8 mouse cellular contexts compared by ENCODE assay signal in the genomic region with DNA sequence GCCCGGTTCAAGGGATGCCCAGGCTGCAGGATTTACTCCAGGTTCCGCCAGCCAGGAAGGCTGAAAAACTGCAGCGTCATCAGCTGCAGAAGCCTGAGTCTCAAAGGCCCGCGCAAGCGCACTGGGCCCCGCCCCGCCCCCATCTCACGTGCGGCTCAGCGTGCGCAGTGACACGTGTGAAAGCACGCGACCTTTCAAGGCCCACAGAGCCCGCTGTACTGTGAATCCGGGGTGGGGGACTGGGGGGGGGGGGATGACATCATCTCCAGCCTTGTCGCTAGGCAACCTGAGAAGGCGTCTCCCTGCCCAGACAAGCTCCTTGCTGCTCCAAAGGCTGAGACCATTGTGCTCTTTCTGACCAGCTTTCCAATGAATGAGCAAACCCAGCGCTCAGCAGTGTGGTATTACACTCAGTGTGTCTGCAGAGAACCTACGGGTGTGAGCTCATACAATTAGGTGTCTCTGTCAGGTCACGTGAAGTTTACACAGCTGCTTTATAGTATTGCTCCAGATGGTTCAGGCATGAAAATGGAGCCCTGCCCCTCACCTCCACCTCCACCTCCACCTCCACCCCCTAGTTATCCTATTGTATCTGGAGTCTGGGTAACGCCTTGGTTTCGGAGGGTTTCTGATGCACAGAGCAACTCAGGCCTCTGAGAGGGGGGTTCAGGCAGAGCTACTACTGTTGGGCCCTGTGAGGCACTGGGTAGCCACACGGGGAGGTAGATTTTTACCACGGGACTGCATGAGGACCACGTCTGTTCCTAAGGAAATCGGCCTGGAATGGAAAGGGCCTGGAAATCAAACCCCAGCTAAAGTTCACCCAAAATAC. TPM values are rescaled to one million over a fixed set of nuclear protein-coding genes. Genes with fewer than 3 reads are reported as not detected.
DNase-seq lines count a peak whose midpoint lies in the region; ATAC-seq lines count a peak whose summit lies in the region.

No protein-coding gene starts in this region.

- ATAC-seq in heart, embryonic 15.5 days (replicated peaks; ENCODE audit: insufficient number of reproducible peaks, insufficient read depth, low FRiP score, low read depth): peak; percentile 86
- ATAC-seq in liver, embryonic 12.5 days: peak; percentile 72
- ATAC-seq in stomach, embryonic 14.5 days (ENCODE audit: insufficient number of reproducible peaks, insufficient read depth, low FRiP score, low read depth): peak; percentile 94

- H3K9me3 ChIP-seq in forebrain, embryonic 10.5 days: no peaks in the 10 kb centered on the region
- H3K9me3 ChIP-seq in heart, embryonic 15.5 days (replicated peaks): no peaks in the 10 kb centered on the region
- no peaks in the 10 kb centered on the region for H3K9me3 ChIP-seq in liver, embryonic 12.5 days (replicated peaks)
- H3K9me3 ChIP-seq in stomach, embryonic 14.5 days (ENCODE audit: control insufficient read depth, low read depth, low read length): no peaks in the 10 kb centered on the region

- no peak overlapping the region for H3K9ac ChIP-seq in heart, embryonic 15.5 days
- no peak overlapping the region for H3K9ac ChIP-seq in liver, embryonic 12.5 days
- H3K9ac ChIP-seq in stomach, embryonic 14.5 days (replicated peaks; ENCODE audit: low read depth, low read length): no peak overlapping the region

- peaks cover 31% of the 10 kb centered on the region for H3K27me3 ChIP-seq in forebrain, embryonic 10.5 days (ENCODE audit: poor library complexity, severe bottlenecking)
- no peaks in the 10 kb centered on the region for H3K27me3 ChIP-seq in heart, embryonic 15.5 days
- H3K27me3 ChIP-seq in liver, embryonic 12.5 days (replicated peaks): 0 out of 2 replicates have a peak, but pooled peaks cover 7% of the 10 kb centered on the region
- no peaks in the 10 kb centered on the region for H3K27me3 ChIP-seq in stomach, embryonic 14.5 days (ENCODE audit: control insufficient read depth, insufficient read depth, low read length)

- H3K36me3 ChIP-seq in forebrain, embryonic 10.5 days (replicated peaks): no peaks in the 10 kb centered on the region
- H3K36me3 ChIP-seq in heart, embryonic 15.5 days: no peaks in the 10 kb centered on the region
- H3K36me3 ChIP-seq in liver, embryonic 12.5 days: no peaks in the 10 kb centered on the region
- H3K36me3 ChIP-seq in stomach, embryonic 14.5 days (ENCODE audit: control insufficient read depth, insufficient read depth, low read length): no peaks in the 10 kb centered on the region

- H3K27ac ChIP-seq in forebrain, embryonic 10.5 days: peak overlapping the region; percentile 82
- H3K27ac ChIP-seq in heart, embryonic 15.5 days: peak overlapping the region; percentile 66
- no peak overlapping the region for H3K27ac ChIP-seq in liver, embryonic 12.5 days
- no peak overlapping the region for H3K27ac ChIP-seq in stomach, embryonic 14.5 days (ENCODE audit: low read length)

- H3K4me3 ChIP-seq in forebrain, embryonic 10.5 days: peak overlapping the region; percentile 34
- H3K4me3 ChIP-seq in heart, embryonic 15.5 days: peak overlapping the region; percentile 27
- H3K4me3 ChIP-seq in liver, embryonic 12.5 days: peak overlapping the region; percentile 17; the same call in 1 of the 2 replicates
- H3K4me3 ChIP-seq in stomach, embryonic 14.5 days (ENCODE audit: low read depth, low read length): peak overlapping the region; percentile 3; the same call in 1 of the 2 replicates

- 4% methylated on average over 28 of the region's 28 CpGs for WGBS in forebrain, embryonic 10.5 days
- 11% methylated on average over 28 of the region's 28 CpGs for WGBS in heart, embryonic 15.5 days
- 18% methylated on average over 28 of the region's 28 CpGs for WGBS in liver, embryonic 12.5 days (ENCODE audit: insufficient replicate concordance)
- WGBS in stomach, embryonic 14.5 days: 9% methylated on average over 28 of the region's 28 CpGs

- peak; percentile 88 for DNase-seq in CD4-positive helper T cell, adult 2 months (ENCODE audit: low read depth, low spot score)
- peak; percentile 30 for DNase-seq in c-Kit-negative CD71-positive TER-119-positive erythroid progenitor cells, embryonic 14.5 days (ENCODE audit: low read depth, low spot score)
- peak; percentile 99 for DNase-seq in forebrain, embryonic 10.5 days (ENCODE audit: extremely low spot score, low spot score)
- DNase-seq in kidney, postnatal 14 days: peak; percentile 95
- DNase-seq in naive thymus-derived CD4-positive, alpha-beta T cell, adult 2 months (ENCODE audit: low read depth): peak; percentile 94

- peaks cover 49% of the 10 kb centered on the region for H3K4me1 ChIP-seq in forebrain, embryonic 10.5 days
- H3K4me1 ChIP-seq in heart, embryonic 15.5 days (replicated peaks): peaks cover 35% of the 10 kb centered on the region
- H3K4me1 ChIP-seq in liver, embryonic 12.5 days: peaks cover 14% of the 10 kb centered on the region
- H3K4me1 ChIP-seq in stomach, embryonic 14.5 days (ENCODE audit: control insufficient read depth, insufficient read depth, low read length): peaks cover 13% of the 10 kb centered on the region; the same call in 1 of the 2 replicates

- peak overlapping the region; percentile 59 for H3K4me2 ChIP-seq in heart, embryonic 15.5 days
- H3K4me2 ChIP-seq in liver, embryonic 12.5 days: peak overlapping the region; percentile 56
- peak overlapping the region; percentile 43 for H3K4me2 ChIP-seq in stomach, embryonic 14.5 days (replicated peaks; ENCODE audit: low read depth, low read length)

RNA-seq across cellular contexts. Expression of gene Bhlhe41, which starts 9.4 kb away (rescaled TPM):
- 1.6 and 2.1 TPM in 2 replicates for polyA plus RNA-seq in forebrain, embryonic 10.5 days (2016; fragmentation: Nextera tagmentation; extraction: Ambion mirVana)
- 5.5 and 6.6 TPM in 2 replicates for polyA plus RNA-seq in heart, embryonic 15.5 days (2015; fragmentation: Nextera tagmentation; extraction: Ambion mirVana)
- 0.11 and 0.15 TPM in 2 replicates for polyA plus RNA-seq in liver, embryonic 12.5 days (2016; fragmentation: Nextera tagmentation; extraction: Ambion mirVana)
- polyA plus RNA-seq in stomach, embryonic 14.5 days (2014; fragmentation: Nextera tagmentation; extraction: Ambion mirVana): 1.6 and 1.7 TPM in 2 replicates

Comparison
In these comparisons a context has a peak if more than half of its experiments do, and no peak if none do; other contexts are left out.
1. DNase-seq: peak in every context shown above with its lines; median percentile 99 in forebrain, embryonic 10.5 days; 95 in kidney, postnatal 14 days; 94 in naive thymus-derived CD4-positive, alpha-beta T cell, adult 2 months; 88 in CD4-positive helper T cell, adult 2 months; 30 in c-Kit-negative CD71-positive TER-119-positive erythroid progenitor cells, embryonic 14.5 days.
2. H3K27ac ChIP-seq: peak in forebrain, embryonic 10.5 days (single experiment) and heart, embryonic 15.5 days (single experiment); none in liver, embryonic 12.5 days (single experiment) and stomach, embryonic 14.5 days (single experiment).
3. Peak in every context shown above with its lines, with median percentiles within 50 percentile points of each other: H3K4me3 ChIP-seq, ATAC-seq and H3K4me2 ChIP-seq.